Mouse (Mus musculus) myocyte (in vitro differentiated cells): ENCODE measurements around the gene Gsap. TPM values are rescaled to one million over a fixed set of nuclear protein-coding genes. Genes with fewer than 3 reads are reported as not detected.

Experiments used
- H3K27me3 ChIP-seq: one replicate; pipeline ENCODE4 v1.6.1; 2011; ENCODE audit not compliant: control insufficient read depth, insufficient read depth, insufficient read length
- H3K36me3 ChIP-seq: one replicate; pipeline ENCODE4 v1.6.1; 2011; ENCODE audit not compliant: control insufficient read depth, insufficient read depth
- H3K4me2 ChIP-seq: one replicate; pipeline ENCODE4 v1.6.1; 2011; ENCODE audit warnings: low read depth, control low read depth
- H3K4me3 ChIP-seq: one replicate; pipeline ENCODE4 v1.5.1; 2011; ENCODE audit warnings: mild to moderate bottlenecking, control low read depth, moderate library complexity
- H3K79me2 ChIP-seq: one replicate; pipeline ENCODE4 v1.6.1; 2011; ENCODE audit not compliant: control insufficient read depth, insufficient read depth
- H3ac ChIP-seq: one replicate; pipeline ENCODE4 v1.6.1; 2011; ENCODE audit not compliant: control insufficient read depth, insufficient read length
- CEBPB ChIP-seq: IDR thresholded peaks from 2 replicates; pipeline ENCODE4 v1.6.1; 2011; ENCODE audit warnings: mild to moderate bottlenecking, moderate library complexity; ENCODE audit not compliant: poor library complexity, insufficient read depth, severe bottlenecking
- E2F4 ChIP-seq: IDR thresholded peaks from one replicate; pipeline ENCODE4 v1.6.1; 2011; ENCODE audit warnings: mild to moderate bottlenecking, control low read depth, moderate library complexity; ENCODE audit not compliant: insufficient read depth
- MAX ChIP-seq: IDR thresholded peaks from one replicate; pipeline ENCODE4 v1.6.1; 2011; ENCODE audit warnings: low read depth, mild to moderate bottlenecking, control low read depth
- MYOD1 ChIP-seq, 3 experiments: IDR thresholded peaks; one replicate each; pipeline ENCODE4 v1.6.1; 2011; ENCODE audit warnings: control low read depth in 2 of 3, low read depth in 2 of 3, mild to moderate bottlenecking in 2 of 3, moderate library complexity in 1 of 3; ENCODE audit not compliant: insufficient read length in 2 of 3, control insufficient read depth in 1 of 3
- MYOG ChIP-seq, 3 experiments: IDR thresholded peaks; one replicate each; pipeline ENCODE4 v1.6.1; 2011; ENCODE audit warnings: control low read depth in 2 of 3, low read depth in 2 of 3, mild to moderate bottlenecking in 2 of 3; ENCODE audit not compliant: insufficient read length in 2 of 3, control insufficient read depth in 1 of 3, insufficient read depth in 1 of 3
- POLR2A ChIP-seq: IDR thresholded peaks from one replicate; pipeline ENCODE4 v1.6.1; 2011; ENCODE audit warnings: low read depth, mild to moderate bottlenecking, control low read depth, moderate library complexity; ENCODE audit not compliant: insufficient read length
- POLR2AphosphoS2 ChIP-seq: IDR thresholded peaks from one replicate; pipeline ENCODE4 v1.6.1; 2011; ENCODE audit warnings: low read depth, control low read depth; ENCODE audit not compliant: insufficient read length
- REST ChIP-seq: IDR thresholded peaks from one replicate; pipeline ENCODE4 v1.6.1; 2011; ENCODE audit warnings: mild to moderate bottlenecking, control low read depth, moderate library complexity; ENCODE audit not compliant: insufficient read depth, insufficient read length
- SRF ChIP-seq: IDR thresholded peaks from one replicate; pipeline ENCODE4 v1.6.1; 2011; ENCODE audit warnings: low read depth; ENCODE audit not compliant: control insufficient read depth, insufficient read length
- TCF12 ChIP-seq: IDR thresholded peaks from one replicate; pipeline ENCODE4 v1.6.1; 2011; ENCODE audit warnings: mild to moderate bottlenecking, control low read depth; ENCODE audit not compliant: poor library complexity, insufficient read depth, severe bottlenecking
- TCF3 ChIP-seq: IDR thresholded peaks from one replicate; pipeline ENCODE4 v1.6.1; 2011; ENCODE audit warnings: low read depth, control low read depth; ENCODE audit not compliant: insufficient read length
- USF1 ChIP-seq: IDR thresholded peaks from one replicate; pipeline ENCODE4 v1.6.1; 2011; ENCODE audit warnings: low read depth, mild to moderate bottlenecking, control low read depth, moderate library complexity
- polyA plus RNA-seq: library from polyadenylated mRNA; unstranded; fragments of >200 nt; fragmentation: generic; extraction: Trizol; gene quantifications from one replicate; pipeline ENCODE4 v1.2.1, GENCODE M21; 2012; ENCODE audit warnings: missing spikeins

Gsap gene
- polyA plus RNA-seq, 1 experiment, result 2.6 TPM

- H3K4me2 ChIP-seq, result no peak overlapping the region
- H3ac ChIP-seq, result no peak overlapping the region
- H3K79me2 ChIP-seq, result no peaks in the 10 kb centered on the region
- peaks cover 4% of the 10 kb centered on the region for H3K27me3 ChIP-seq
- H3K4me3 ChIP-seq, result no peak overlapping the region
- H3K36me3 ChIP-seq, result no peaks in the 10 kb centered on the region
- TF ChIP-seq USF1 (no peak), POLR2AphosphoS2 (no peak), MYOG (IDR thresholded peaks at IDR 0.05; ENCODE audit: control insufficient read depth in 1 of 3, insufficient read depth in 1 of 3, insufficient read length in 2 of 3, low read depth in 2 of 3) (no peak), MAX (no peak), TCF12 (no peak), E2F4 (no peak), REST (no peak), SRF (no peak), POLR2A (no peak), MYOD1 (IDR thresholded peaks at IDR 0.05; ENCODE audit: control insufficient read depth in 1 of 3, insufficient read length in 2 of 3, low read depth in 2 of 3) (no peak), TCF3 (no peak), CEBPB (no peak)
Measured at GRCm38 (mm10) chr5:21351678-21352077, 165.6 kb downstream of the Gsap start.

- H3K27me3 ChIP-seq, result no peaks in the 10 kb centered on the region
- no peak overlapping the region for H3K4me2 ChIP-seq
- H3K4me3 ChIP-seq, result no peak overlapping the region
- no peaks in the 10 kb centered on the region for H3K79me2 ChIP-seq
- H3ac ChIP-seq, result no peak overlapping the region
- no peak for TF ChIP-seq CEBPB
- no peak for TF ChIP-seq E2F4
- no peak for TF ChIP-seq TCF3
- TF ChIP-seq USF1, result no peak
- TF ChIP-seq TCF12, result no peak
- TF ChIP-seq SRF, result no peak
- no peak for TF ChIP-seq POLR2AphosphoS2
- TF ChIP-seq REST, result no peak
- TF ChIP-seq MAX, result no peak
- TF ChIP-seq MYOG (IDR thresholded peaks at IDR 0.05; ENCODE audit: control insufficient read depth in 1 of 3, insufficient read depth in 1 of 3, insufficient read length in 2 of 3, low read depth in 2 of 3), result no peak
- TF ChIP-seq MYOD1 (IDR thresholded peaks at IDR 0.05; ENCODE audit: control insufficient read depth in 1 of 3, insufficient read length in 2 of 3, low read depth in 2 of 3), result no peak
- TF ChIP-seq POLR2A, result no peak
- H3K36me3 ChIP-seq, result no peaks in the 10 kb centered on the region
Measured at GRCm38 (mm10) chr5:21358648-21359047, 172.6 kb downstream of the Gsap start.

GRCm38 (mm10) chr5:21363343-21363742 lies 177.3 kb downstream of the Gsap start:
- no peaks in the 10 kb centered on the region for H3K36me3 ChIP-seq
- no peak overlapping the region for H3K4me3 ChIP-seq
- no peaks in the 10 kb centered on the region for H3K27me3 ChIP-seq
- H3K79me2 ChIP-seq, result no peaks in the 10 kb centered on the region
- H3K4me2 ChIP-seq, result no peak overlapping the region
- TF ChIP-seq E2F4 (no peak), POLR2A (no peak), TCF3 (no peak), MYOG (IDR thresholded peaks at IDR 0.05; ENCODE audit: control insufficient read depth in 1 of 3, insufficient read depth in 1 of 3, insufficient read length in 2 of 3, low read depth in 2 of 3) (no peak), CEBPB (no peak), TCF12 (no peak)
- H3ac ChIP-seq, result no peak overlapping the region

Other genes starting within 250 kb of the Gsap start
- gene Rsbn1l, start 229.9 kb upstream of the Gsap start, polyA plus RNA-seq, result 2.2 TPM
- gene Ptpn12, start 130.3 kb upstream of the Gsap start, polyA plus RNA-seq, result 23.2 TPM
- gene Fgl2, start 186.4 kb downstream of the Gsap start, polyA plus RNA-seq, result 0.04 TPM
- not detected for gene Ccdc146, start 238.4 kb downstream of the Gsap start, polyA plus RNA-seq
- 1.9 TPM for gene Fam185a, start 238.7 kb downstream of the Gsap start, polyA plus RNA-seq